Mouse (Mus musculus) fat pad, adult 2 months (tissue): ENCODE results near the gene RPS10-NUDT3.

Experiments used
- DNase-seq: peaks from one replicate; pipeline ENCODE4 v3.0.0-alpha.2; 2011; ENCODE audit warnings: low read depth, low spot score; ENCODE audit errors: extremely low read depth

RPS10-NUDT3 gene

GRCm38 (mm10) chr17:27611519-27611884 is 23.5 kb downstream of the RPS10-NUDT3 start:
- DNase-seq = no peak

GRCm38 (mm10) chr17:27610679-27611518 is 24.1 kb downstream of the RPS10-NUDT3 start:
- DNase-seq = no peak

- DNase-seq = no peak
Measured at GRCm38 (mm10) chr17:27609576-27609975, 25.4 kb downstream of the RPS10-NUDT3 start.

GRCm38 (mm10) chr17:27603522-27604234 is 31.3 kb downstream of the RPS10-NUDT3 start:
- DNase-seq = no peak

- DNase-seq = no peak
Measured at GRCm38 (mm10) chr17:27603036-27603435, 32.0 kb downstream of the RPS10-NUDT3 start.

- DNase-seq = no peak
Measured at GRCm38 (mm10) chr17:27600869-27601268, 34.2 kb downstream of the RPS10-NUDT3 start.

GRCm38 (mm10) chr17:27600286-27600685 is 34.7 kb downstream of the RPS10-NUDT3 start:
- no peak for DNase-seq

GRCm38 (mm10) chr17:27596376-27597190 is 38.4 kb downstream of the RPS10-NUDT3 start:
- DNase-seq = no peak

- DNase-seq = no peak
Measured at GRCm38 (mm10) chr17:27595659-27596375, 39.2 kb downstream of the RPS10-NUDT3 start.

GRCm38 (mm10) chr17:27592565-27592910 is 42.5 kb downstream of the RPS10-NUDT3 start:
- DNase-seq = no peak

- DNase-seq = peak; percentile 30
Measured at GRCm38 (mm10) chr17:27591826-27592564, 43.0 kb downstream of the RPS10-NUDT3 start.

- no peak for DNase-seq
Measured at GRCm38 (mm10) chr17:27588231-27588630, 46.8 kb downstream of the RPS10-NUDT3 start.

- DNase-seq = no peak
Measured at GRCm38 (mm10) chr17:27587252-27587651, 47.8 kb downstream of the RPS10-NUDT3 start.

- no peak for DNase-seq
Measured at GRCm38 (mm10) chr17:27586661-27587060, 48.4 kb downstream of the RPS10-NUDT3 start.

GRCm38 (mm10) chr17:27583185-27583894 is 51.7 kb downstream of the RPS10-NUDT3 start:
- no peak for DNase-seq

- DNase-seq = no peak
Measured at GRCm38 (mm10) chr17:27580392-27581068, 54.5 kb downstream of the RPS10-NUDT3 start.

- no peak for DNase-seq
Measured at GRCm38 (mm10) chr17:27579816-27580215, 55.2 kb downstream of the RPS10-NUDT3 start.

- DNase-seq = no peak
Measured at GRCm38 (mm10) chr17:27578487-27578886, 56.5 kb downstream of the RPS10-NUDT3 start.

GRCm38 (mm10) chr17:27577468-27577867 is 57.6 kb downstream of the RPS10-NUDT3 start:
- no peak for DNase-seq
